ENCODE assay signal across 21 mouse cellular contexts in the genomic region with DNA sequence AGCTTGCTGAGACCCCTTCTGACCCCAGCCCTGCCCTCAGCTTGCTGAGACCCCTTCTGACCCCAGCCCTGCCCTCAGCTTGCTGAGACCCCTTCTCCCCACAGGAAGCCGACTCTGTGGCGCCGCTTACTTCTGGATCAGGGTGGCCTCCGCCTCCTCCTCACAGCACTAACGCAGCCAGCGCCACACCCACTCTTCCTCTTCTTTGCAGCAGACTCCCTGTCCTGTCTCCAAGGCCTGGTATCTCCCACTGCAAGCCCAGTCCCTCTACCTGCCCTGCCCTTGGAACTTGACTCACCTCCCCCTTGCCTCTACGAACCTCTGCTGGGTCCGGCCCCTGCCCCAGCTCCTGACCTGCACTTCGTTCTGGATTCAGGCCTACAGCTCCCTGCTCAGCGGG. TPM values are rescaled to one million over a fixed set of nuclear protein-coding genes. Genes with fewer than 3 reads are reported as not detected.
A peak's percentile ranks its signal among the peaks of the same experiment; 100 is the strongest.
DNase-seq lines count a peak whose midpoint lies in the region; ATAC-seq and TF ChIP-seq lines count a peak whose summit lies in the region.
"Had no signal": no experiment of that assay in that cellular context is flagged by ENCODE, and none has a peak within 500 bp of the region (broad histone marks: within the 10 kb centered on the region; RNA-seq: fewer than 3 reads in every experiment).

No protein-coding gene starts in this region.

- DNase-seq in forebrain, embryonic 10.5 days (ENCODE audit: extremely low spot score, low spot score), result no peak
- DNase-seq in hindbrain, embryonic 11.5 days (ENCODE audit: low spot score), result no peak
- no peak for DNase-seq in neural tube, embryonic 11.5 days (ENCODE audit: low spot score)
- DNase-seq in neural tube, embryonic 10.5 days (ENCODE audit: extremely low spot score, low spot score), result no peak
- DNase-seq: adrenal gland, postnatal 14 days; gastrocnemius, postnatal 14 days; kidney, adult 18-20 months; kidney, postnatal 10 days; thymus, postnatal 14 days had no signal

- peak overlapping the region; percentile 66 for H3K27ac ChIP-seq in forebrain, embryonic 10.5 days
- no peak overlapping the region for H3K27ac ChIP-seq in forebrain, embryonic 15.5 days (replicated peaks)
- H3K27ac ChIP-seq in hindbrain, embryonic 12.5 days, result no peak overlapping the region
- no peak overlapping the region for H3K27ac ChIP-seq in hindbrain, embryonic 11.5 days (ENCODE audit: low read depth, low read length)
- no peak overlapping the region for H3K27ac ChIP-seq in neural tube, embryonic 11.5 days (ENCODE audit: low read depth, low read length)
- 0 out of 2 replicates have a peak overlapping the region, but pooled peaks have one; percentile 5 for H3K27ac ChIP-seq in embryonic fibroblast, embryonic 13.5 days (ENCODE audit: insufficient read depth, low read length)
- H3K27ac ChIP-seq: heart, embryonic 13.5 days; left cerebral cortex, adult 2 months; liver, embryonic 14.5 days; macrophage; midbrain, embryonic 15.5 days; stomach, embryonic 15.5 days had no signal

- H3K4me3 ChIP-seq in forebrain, embryonic 10.5 days, result no peak overlapping the region; the same call in 1 of the 2 replicates
- no peak overlapping the region for H3K4me3 ChIP-seq in forebrain, embryonic 15.5 days
- H3K4me3 ChIP-seq in hindbrain, embryonic 12.5 days, result no peak overlapping the region
- H3K4me3 ChIP-seq in hindbrain, embryonic 11.5 days (ENCODE audit: low read depth, low read length), result no peak overlapping the region
- no peak overlapping the region for H3K4me3 ChIP-seq in neural tube, embryonic 11.5 days (ENCODE audit: low read depth, low read length)
- H3K4me3 ChIP-seq in embryonic fibroblast, embryonic 13.5 days (ENCODE audit: insufficient read depth, low read length), result no peak overlapping the region
- H3K4me3 ChIP-seq: heart, embryonic 13.5 days; left cerebral cortex, adult 2 months; midbrain, embryonic 15.5 days; stomach, embryonic 15.5 days had no signal

- H3K27me3 ChIP-seq in forebrain, embryonic 10.5 days (ENCODE audit: poor library complexity, severe bottlenecking), result peaks cover 34% of the 10 kb centered on the region
- no peaks in the 10 kb centered on the region for H3K27me3 ChIP-seq in forebrain, embryonic 15.5 days
- H3K27me3 ChIP-seq in hindbrain, embryonic 12.5 days, result 0 out of 2 replicates have a peak, but pooled peaks cover 4% of the 10 kb centered on the region
- no peaks in the 10 kb centered on the region for H3K27me3 ChIP-seq in hindbrain, embryonic 11.5 days (ENCODE audit: control insufficient read depth, insufficient read depth, low read length)
- H3K27me3 ChIP-seq in neural tube, embryonic 11.5 days (ENCODE audit: control insufficient read depth, insufficient read depth, low read length), result no peaks in the 10 kb centered on the region
- H3K27me3 ChIP-seq: heart, embryonic 13.5 days; midbrain, embryonic 15.5 days; stomach, embryonic 15.5 days had no signal

- H3K4me2 ChIP-seq in forebrain, embryonic 15.5 days (replicated peaks), result no peak overlapping the region
- no peak overlapping the region for H3K4me2 ChIP-seq in hindbrain, embryonic 12.5 days (replicated peaks)
- no peak overlapping the region for H3K4me2 ChIP-seq in hindbrain, embryonic 11.5 days (replicated peaks; ENCODE audit: low read depth, low read length)
- H3K4me2 ChIP-seq in neural tube, embryonic 11.5 days (ENCODE audit: low read depth), result no peak overlapping the region
- H3K4me2 ChIP-seq: heart, embryonic 13.5 days; midbrain, embryonic 15.5 days; stomach, embryonic 15.5 days had no signal

- H3K9me3 ChIP-seq in forebrain, embryonic 10.5 days, result no peaks in the 10 kb centered on the region
- no peaks in the 10 kb centered on the region for H3K9me3 ChIP-seq in forebrain, embryonic 15.5 days
- H3K9me3 ChIP-seq in hindbrain, embryonic 12.5 days (replicated peaks), result no peaks in the 10 kb centered on the region
- no peaks in the 10 kb centered on the region for H3K9me3 ChIP-seq in hindbrain, embryonic 11.5 days (ENCODE audit: control insufficient read depth, low read length)
- no peaks in the 10 kb centered on the region for H3K9me3 ChIP-seq in neural tube, embryonic 11.5 days (ENCODE audit: control insufficient read depth, low read length)
- H3K9me3 ChIP-seq: heart, embryonic 13.5 days; midbrain, embryonic 15.5 days; stomach, embryonic 15.5 days had no signal

- 46% methylated on average over 10 of the region's 10 CpGs for WGBS in forebrain, embryonic 10.5 days
- 57% methylated on average over 10 of the region's 10 CpGs for WGBS in forebrain, embryonic 15.5 days
- 45% methylated on average over 10 of the region's 10 CpGs for WGBS in hindbrain, embryonic 12.5 days
- 47% methylated on average over 10 of the region's 10 CpGs for WGBS in hindbrain, embryonic 11.5 days
- WGBS in neural tube, embryonic 11.5 days, result 52% methylated on average over 10 of the region's 10 CpGs

- ATAC-seq in forebrain, embryonic 15.5 days (replicated peaks), result no peak
- ATAC-seq in hindbrain, embryonic 12.5 days (ENCODE audit: low FRiP score), result no peak
- ATAC-seq in hindbrain, embryonic 11.5 days (ENCODE audit: low FRiP score), result no peak
- no peak for ATAC-seq in neural tube, embryonic 11.5 days (ENCODE audit: insufficient read depth, low FRiP score, low TSS enrichment)
- ATAC-seq in megakaryocyte progenitor cell, adult 5-6 weeks (replicated peaks; ENCODE audit: poor library complexity), result no peak
- ATAC-seq: midbrain, embryonic 15.5 days had no signal

- peaks cover 58% of the 10 kb centered on the region for H3K36me3 ChIP-seq in forebrain, embryonic 10.5 days (replicated peaks)
- peaks cover 23% of the 10 kb centered on the region; the same call in 1 of the 2 replicates for H3K36me3 ChIP-seq in forebrain, embryonic 15.5 days
- peaks cover 46% of the 10 kb centered on the region for H3K36me3 ChIP-seq in hindbrain, embryonic 12.5 days
- no peaks in the 10 kb centered on the region for H3K36me3 ChIP-seq in hindbrain, embryonic 11.5 days (ENCODE audit: control insufficient read depth, insufficient read depth, low read length)
- peaks cover 8% of the 10 kb centered on the region for H3K36me3 ChIP-seq in neural tube, embryonic 11.5 days (ENCODE audit: control insufficient read depth, insufficient read depth, low read length)

- no peak for TF ChIP-seq POLR2A in embryonic fibroblast, embryonic 13.5 days (IDR thresholded peaks at IDR 0.05; ENCODE audit: low read depth, low read length)

- peaks cover 57% of the 10 kb centered on the region for H3K4me1 ChIP-seq in forebrain, embryonic 10.5 days
- H3K4me1 ChIP-seq in forebrain, embryonic 15.5 days, result peaks cover 16% of the 10 kb centered on the region
- H3K4me1 ChIP-seq in hindbrain, embryonic 12.5 days, result peaks cover 18% of the 10 kb centered on the region
- no peaks in the 10 kb centered on the region for H3K4me1 ChIP-seq in hindbrain, embryonic 11.5 days (replicated peaks; ENCODE audit: control insufficient read depth, insufficient read depth, low read length)
- H3K4me1 ChIP-seq in neural tube, embryonic 11.5 days (ENCODE audit: control insufficient read depth, insufficient read depth, low read length), result peaks cover 7% of the 10 kb centered on the region; the same call in 1 of the 2 replicates
- H3K4me1 ChIP-seq in embryonic fibroblast, embryonic 13.5 days (ENCODE audit: control insufficient read depth, insufficient read depth, low read length), result peaks cover 6% of the 10 kb centered on the region

- no peak for TF ChIP-seq CTCF in embryonic fibroblast, embryonic 13.5 days (IDR thresholded peaks at IDR 0.05; ENCODE audit: borderline replicate concordance, insufficient read depth, low read length)

- H3K9ac ChIP-seq in forebrain, embryonic 15.5 days (replicated peaks), result no peak overlapping the region
- H3K9ac ChIP-seq in hindbrain, embryonic 12.5 days, result 0 out of 2 replicates have a peak overlapping the region, but pooled peaks have one; percentile 13
- H3K9ac ChIP-seq in hindbrain, embryonic 11.5 days (ENCODE audit: low read depth, low read length), result no peak overlapping the region
- H3K9ac ChIP-seq in neural tube, embryonic 11.5 days (ENCODE audit: low read length), result 0 out of 2 replicates have a peak overlapping the region, but pooled peaks have one; percentile 15
- H3K9ac ChIP-seq: liver, embryonic 14.5 days; midbrain, embryonic 15.5 days; stomach, embryonic 15.5 days had no signal

RNA-seq across cellular contexts. Expression of gene Tgfb1i1, which starts 2.7 kb away (rescaled TPM):
- 22.5 and 23.3 TPM in 2 replicates for polyA plus RNA-seq in forebrain, embryonic 10.5 days (2016; fragmentation: Nextera tagmentation; extraction: Ambion mirVana)
- polyA plus RNA-seq in forebrain, embryonic 15.5 days (2015; fragmentation: Nextera tagmentation; extraction: Ambion mirVana), result 14.0 and 14.6 TPM in 2 replicates
- 50.9 and 63.1 TPM in 2 replicates for polyA plus RNA-seq in hindbrain, embryonic 12.5 days (2016; fragmentation: Nextera tagmentation; extraction: Ambion mirVana)
- 33.0 and 40.9 TPM in 2 replicates for polyA plus RNA-seq in hindbrain, embryonic 11.5 days (2014; fragmentation: Nextera tagmentation; extraction: Ambion mirVana)
- 31.3 and 32.3 TPM in 2 replicates for polyA plus RNA-seq in neural tube, embryonic 11.5 days (2014; fragmentation: Nextera tagmentation; extraction: Ambion mirVana)
- polyA plus RNA-seq in embryonic fibroblast, embryonic 13.5 days (2011; ENCODE audit: insufficient read length, low read depth, missing spikeins), result 200 and 221 TPM in 2 replicates
- 0.44 and 0.54 TPM in 2 replicates for total RNA-seq in megakaryocyte progenitor cell, adult 5-6 weeks (2015)
- not detected in 2 replicates for total RNA-seq in megakaryocyte progenitor cell, adult 5-6 weeks (2017)

RNA-seq across cellular contexts. Expression of gene 9130023H24Rik, which starts 6.1 kb away (rescaled TPM):
- 10.0 and 10.7 TPM in 2 replicates for polyA plus RNA-seq in forebrain, embryonic 10.5 days (2016; fragmentation: Nextera tagmentation; extraction: Ambion mirVana)
- polyA plus RNA-seq in forebrain, embryonic 15.5 days (2015; fragmentation: Nextera tagmentation; extraction: Ambion mirVana), result 8.8 and 9.7 TPM in 2 replicates
- polyA plus RNA-seq in hindbrain, embryonic 12.5 days (2016; fragmentation: Nextera tagmentation; extraction: Ambion mirVana), result 13.8 and 14.1 TPM in 2 replicates
- 12.3 and 13.3 TPM in 2 replicates for polyA plus RNA-seq in hindbrain, embryonic 11.5 days (2014; fragmentation: Nextera tagmentation; extraction: Ambion mirVana)
- polyA plus RNA-seq in neural tube, embryonic 11.5 days (2014; fragmentation: Nextera tagmentation; extraction: Ambion mirVana), result 12.9 and 14.2 TPM in 2 replicates
- 9.1 and 9.8 TPM in 2 replicates for polyA plus RNA-seq in embryonic fibroblast, embryonic 13.5 days (2011; ENCODE audit: insufficient read length, low read depth, missing spikeins)
- total RNA-seq in megakaryocyte progenitor cell, adult 5-6 weeks (2015), result 4.3 TPM in 2 replicates
- total RNA-seq in megakaryocyte progenitor cell, adult 5-6 weeks (2017), result 4.7 and 7.2 TPM in 2 replicates

RNA-seq across cellular contexts. Expression of gene Armc5, which starts 6.8 kb away (rescaled TPM):
- 15.3 and 15.4 TPM in 2 replicates for polyA plus RNA-seq in forebrain, embryonic 10.5 days (2016; fragmentation: Nextera tagmentation; extraction: Ambion mirVana)
- polyA plus RNA-seq in forebrain, embryonic 15.5 days (2015; fragmentation: Nextera tagmentation; extraction: Ambion mirVana), result 11.0 and 12.0 TPM in 2 replicates
- 16.4 and 17.4 TPM in 2 replicates for polyA plus RNA-seq in hindbrain, embryonic 12.5 days (2016; fragmentation: Nextera tagmentation; extraction: Ambion mirVana)
- 6.5 and 7.4 TPM in 2 replicates for polyA plus RNA-seq in hindbrain, embryonic 11.5 days (2014; fragmentation: Nextera tagmentation; extraction: Ambion mirVana)
- 10.5 and 11.6 TPM in 2 replicates for polyA plus RNA-seq in neural tube, embryonic 11.5 days (2014; fragmentation: Nextera tagmentation; extraction: Ambion mirVana)
- 9.0 and 11.1 TPM in 2 replicates for polyA plus RNA-seq in embryonic fibroblast, embryonic 13.5 days (2011; ENCODE audit: insufficient read length, low read depth, missing spikeins)
- 6.9 and 7.1 TPM in 2 replicates for total RNA-seq in megakaryocyte progenitor cell, adult 5-6 weeks (2015)
- total RNA-seq in megakaryocyte progenitor cell, adult 5-6 weeks (2017), result 9.5 and 11.8 TPM in 2 replicates

RNA-seq across cellular contexts. Expression of gene Slc5a2, which starts 21.5 kb away (rescaled TPM):
- 0.28 TPM in 1 of 2 replicates, not detected in the other for polyA plus RNA-seq in forebrain, embryonic 10.5 days (2016; fragmentation: Nextera tagmentation; extraction: Ambion mirVana)
- polyA plus RNA-seq in forebrain, embryonic 15.5 days (2015; fragmentation: Nextera tagmentation; extraction: Ambion mirVana), result not detected in 2 replicates
- polyA plus RNA-seq in hindbrain, embryonic 12.5 days (2016; fragmentation: Nextera tagmentation; extraction: Ambion mirVana), result not detected in 2 replicates
- polyA plus RNA-seq in hindbrain, embryonic 11.5 days (2014; fragmentation: Nextera tagmentation; extraction: Ambion mirVana), result 0.25 TPM in 1 of 2 replicates, not detected in the other
- polyA plus RNA-seq in neural tube, embryonic 11.5 days (2014; fragmentation: Nextera tagmentation; extraction: Ambion mirVana), result 0.13 and 0.55 TPM in 2 replicates
- polyA plus RNA-seq in embryonic fibroblast, embryonic 13.5 days (2011; ENCODE audit: insufficient read length, low read depth, missing spikeins), result not detected in 2 replicates
- not detected in 2 replicates for total RNA-seq in megakaryocyte progenitor cell, adult 5-6 weeks (2015)
- not detected in 2 replicates for total RNA-seq in megakaryocyte progenitor cell, adult 5-6 weeks (2017)
- total RNA-seq: adrenal gland, postnatal 14 days; gastrocnemius, postnatal 14 days; left cerebral cortex, adult 2 months had no signal
- polyA plus RNA-seq: cortical plate, adult 2 months; heart, embryonic 13.5 days; limb, embryonic 11.5 days had no signal

RNA-seq across cellular contexts. Expression of gene Cox6a2, which starts 37.7 kb away (rescaled TPM):
- not detected in 2 replicates for polyA plus RNA-seq in forebrain, embryonic 10.5 days (2016; fragmentation: Nextera tagmentation; extraction: Ambion mirVana)
- 0.78 TPM in 1 of 2 replicates, not detected in the other for polyA plus RNA-seq in forebrain, embryonic 15.5 days (2015; fragmentation: Nextera tagmentation; extraction: Ambion mirVana)
- 1.3 and 4.1 TPM in 2 replicates for polyA plus RNA-seq in hindbrain, embryonic 12.5 days (2016; fragmentation: Nextera tagmentation; extraction: Ambion mirVana)
- polyA plus RNA-seq in hindbrain, embryonic 11.5 days (2014; fragmentation: Nextera tagmentation; extraction: Ambion mirVana), result 0.36 and 0.54 TPM in 2 replicates
- polyA plus RNA-seq in neural tube, embryonic 11.5 days (2014; fragmentation: Nextera tagmentation; extraction: Ambion mirVana), result 2.3 and 3.4 TPM in 2 replicates
- polyA plus RNA-seq in embryonic fibroblast, embryonic 13.5 days (2011; ENCODE audit: insufficient read length, low read depth, missing spikeins), result 2.7 and 5.2 TPM in 2 replicates
- 0.76 and 4.8 TPM in 2 replicates for total RNA-seq in megakaryocyte progenitor cell, adult 5-6 weeks (2015)
- total RNA-seq in megakaryocyte progenitor cell, adult 5-6 weeks (2017), result 0.21 and 1.3 TPM in 2 replicates
- total RNA-seq: adrenal gland, postnatal 14 days had no signal
- polyA plus RNA-seq: midbrain, embryonic 15.5 days had no signal

Comparison
In these comparisons a context has a peak if more than half of its experiments do, and no peak if none do; other contexts are left out.
1. H3K27ac ChIP-seq: peak in forebrain, embryonic 10.5 days (single experiment) and embryonic fibroblast, embryonic 13.5 days (single experiment); none in forebrain, embryonic 15.5 days (single experiment), hindbrain, embryonic 12.5 days (single experiment), hindbrain, embryonic 11.5 days (single experiment) and neural tube, embryonic 11.5 days (single experiment).
2. H3K9ac ChIP-seq: peak in hindbrain, embryonic 12.5 days (single experiment) and neural tube, embryonic 11.5 days (single experiment); none in forebrain, embryonic 15.5 days (single experiment) and hindbrain, embryonic 11.5 days (single experiment).